In the genomic region with DNA sequence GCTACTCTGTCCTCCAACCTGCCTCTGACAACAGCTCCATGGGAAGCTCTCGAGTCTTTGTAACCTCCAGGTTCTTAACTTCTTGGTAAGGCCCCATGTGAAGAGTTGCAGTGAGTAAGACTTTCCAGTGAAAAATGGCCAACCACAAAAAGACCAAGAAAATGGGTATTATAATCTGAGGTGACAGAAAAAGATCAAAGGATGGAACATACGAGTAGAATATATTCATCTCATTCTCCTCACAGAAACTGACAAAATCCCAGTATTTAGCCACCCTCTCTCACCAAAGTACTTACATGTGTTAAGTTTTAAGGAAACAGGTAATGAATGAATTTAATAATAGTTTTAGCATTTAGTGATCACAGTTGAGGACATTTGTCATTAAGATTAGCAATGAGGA, we compare ENCODE assay signal across 15 mouse cellular contexts.
DNase-seq lines count a peak whose midpoint lies in the region.
"Had no signal": no experiment of that assay in that cellular context is flagged by ENCODE, and none has a peak within 500 bp of the region (broad histone marks: within the 10 kb centered on the region; RNA-seq: fewer than 3 reads in every experiment).

No protein-coding gene starts in this region.

- DNase-seq in 416B (ENCODE audit: low read depth), result peak; percentile 30
- peak; percentile 43 for DNase-seq in CD4-positive, CD25-positive, alpha-beta regulatory T cell, adult 2 months (ENCODE audit: low read depth, low spot score)
- DNase-seq in Muller cell, postnatal 12 days (ENCODE audit: inconsistent ontology term), result peak; percentile 12
- DNase-seq in induced T-regulatory cell, adult 2 months (ENCODE audit: low read depth), result peak; percentile 75
- DNase-seq in kidney, adult 9 months, result no peak
- no peak for DNase-seq in gastrocnemius, adult 18-20 months (ENCODE audit: low spot score)
- DNase-seq in layer of hippocampus, postnatal 14 days (ENCODE audit: low spot score in 2 of 2), result no peak
- DNase-seq: adrenal gland, adult 8-10 months; adrenal gland, postnatal 25 days; cerebellum, adult 18-20 months; cerebellum, adult 9-10 months; cerebellum, postnatal 14 days; forebrain, postnatal 0 days; gastrocnemius, postnatal 25 days; kidney, adult 2 months had no signal

Comparison
In these comparisons a context has a peak if more than half of its experiments do, and no peak if none do; other contexts are left out.
1. DNase-seq: peak in 416B (single experiment), CD4-positive, CD25-positive, alpha-beta regulatory T cell, adult 2 months (single experiment), Muller cell, postnatal 12 days (single experiment) and induced T-regulatory cell, adult 2 months (single experiment); none in kidney, adult 9 months (single experiment), gastrocnemius, adult 18-20 months (single experiment) and layer of hippocampus, postnatal 14 days (0 of 2).